Mouse (Mus musculus) bone marrow, adult 2 months (tissue): Measurements from ENCODE around the gene Shc2. TPM values are rescaled to one million over a fixed set of nuclear protein-coding genes. Genes with fewer than 3 reads are reported as not detected.

Experiments
- H3K27ac ChIP-seq: fragments of 200-500 bp; 2 replicates; pipeline ENCODE4 v1.5.1; 2012; ENCODE audit warnings: low read depth, mild to moderate bottlenecking, control low read depth, inconsistent platforms, low read length; ENCODE audit not compliant: control insufficient read depth, poor library complexity, insufficient read depth
- H3K4me1 ChIP-seq: fragments of 200-500 bp; 2 replicates; pipeline ENCODE4 v1.6.1; 2011; ENCODE audit warnings: low read length; ENCODE audit not compliant: control insufficient read depth, insufficient read depth
- H3K4me3 ChIP-seq: fragments of 200-500 bp; replicated peaks from 2 replicates; pipeline ENCODE3; 2011; ENCODE audit warnings: mild to moderate bottlenecking, low read depth, low read length, control low read depth; ENCODE audit not compliant: control insufficient read depth
- CTCF ChIP-seq: fragments of 200-500 bp; IDR thresholded peaks from 2 replicates; pipeline ENCODE4 v1.5.1; 2011; ENCODE audit warnings: low read length, control low read depth; ENCODE audit not compliant: control insufficient read depth, insufficient read depth
- POLR2A ChIP-seq: fragments of 200-500 bp; IDR thresholded peaks from 2 replicates; pipeline ENCODE4 v1.6.1; 2011; ENCODE audit warnings: low read depth, mild to moderate bottlenecking, control low read depth, low read length, borderline replicate concordance; ENCODE audit not compliant: control insufficient read depth
- WGBS: fragments of 180-500 bp; shearing (Covaris S2); methylation state at CpG from one replicate; pipeline ENCODE4 v1.1.7; 2018; 5-methylcytosine and 5-hydroxymethylcytosine counted together
- polyA plus RNA-seq: library from polyadenylated mRNA; stranded (reverse); fragments of >200 nt; gene quantifications from 2 replicates; pipeline ENCODE4 v1.2.4, GENCODE M21; 2011; ENCODE audit warnings: low replicate concordance; ENCODE audit not compliant: missing spikeins, insufficient read depth, insufficient read length

Gene Shc2
- polyA plus RNA-seq, result 1.1 and 2.1 TPM in 2 replicates

- Histone ChIP-seq H3K4me3 (no peak within 1 kb of the TSS), H3K27ac (no peak within 1 kb of the TSS), H3K4me1 (no peaks in the 10 kb centered on the region)
- TF ChIP-seq POLR2A (no peak), CTCF (no peak)
- 2% methylated on average over 116 of the region's 116 CpGs for WGBS
These were observed at the start of gene Shc2 for GRCm38 (mm10) chr10:79637128-79638110. Gene Shc2 (minus strand): TSS chr10:79637918.

DNA sequence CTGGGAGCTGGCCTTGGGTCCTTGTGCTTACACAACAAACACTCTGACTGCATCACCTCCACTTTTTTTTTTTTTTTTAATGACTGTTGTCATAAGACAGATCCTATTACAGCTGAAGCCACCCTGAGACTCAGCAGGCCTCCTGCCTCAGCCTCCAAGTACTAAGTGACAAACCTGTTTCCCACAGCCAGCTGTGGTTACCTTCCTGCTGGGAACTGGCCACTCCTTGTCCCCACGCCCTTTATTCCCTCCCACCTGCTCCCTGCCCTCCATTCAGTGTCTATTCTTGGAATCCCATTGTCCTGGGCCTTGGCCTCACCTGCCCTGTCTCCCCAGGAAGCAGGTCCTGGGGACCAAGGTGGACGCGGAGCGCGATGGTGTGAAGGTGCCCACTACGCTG, 49.8 kb upstream of the Shc2 start:
- Histone ChIP-seq H3K27ac (no peak overlapping the region), H3K4me3 (no peak overlapping the region), H3K4me1 (peaks cover 6% of the 10 kb centered on the region)
- WGBS, result 98% methylated on average over 6 of the region's 6 CpGs
- TF ChIP-seq POLR2A (no peak), CTCF (no peak)

- Histone ChIP-seq H3K4me1 (peaks cover 6% of the 10 kb centered on the region), H3K27ac (no peak overlapping the region), H3K4me3 (no peak overlapping the region)
- TF ChIP-seq POLR2A (no peak), CTCF (no peak)
- 96% methylated on average over 1 of the region's 1 CpGs for WGBS
These were observed 49.0 kb upstream of the Shc2 start for GRCm38 (mm10) chr10:79686691-79687090.

DNA sequence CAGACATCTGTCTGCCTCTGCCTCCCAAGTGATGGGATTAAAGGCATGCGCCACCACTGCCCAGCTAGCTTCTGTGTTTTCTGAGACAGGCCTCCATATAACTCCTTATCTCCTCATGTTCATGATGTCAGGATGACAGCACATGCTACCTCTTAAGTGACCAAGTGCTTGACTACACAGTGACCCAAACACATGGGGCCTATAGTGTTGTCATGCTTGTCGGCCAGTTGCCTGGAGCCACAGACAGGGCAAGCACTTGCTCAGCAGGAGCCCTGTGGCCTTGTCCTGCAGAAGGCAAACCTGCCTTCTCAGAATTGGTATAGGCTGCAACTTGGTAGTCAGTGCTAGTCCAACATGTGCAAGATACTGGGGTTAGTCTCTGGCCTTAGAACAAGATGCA, 48.5 kb upstream of the Shc2 start:
- TF ChIP-seq CTCF, result no peak
- no peak for TF ChIP-seq POLR2A
- Histone ChIP-seq H3K4me3 (no peak overlapping the region), H3K27ac (no peak overlapping the region), H3K4me1 (peaks cover 6% of the 10 kb centered on the region)
- 91% methylated on average over 2 of the region's 2 CpGs for WGBS

DNA sequence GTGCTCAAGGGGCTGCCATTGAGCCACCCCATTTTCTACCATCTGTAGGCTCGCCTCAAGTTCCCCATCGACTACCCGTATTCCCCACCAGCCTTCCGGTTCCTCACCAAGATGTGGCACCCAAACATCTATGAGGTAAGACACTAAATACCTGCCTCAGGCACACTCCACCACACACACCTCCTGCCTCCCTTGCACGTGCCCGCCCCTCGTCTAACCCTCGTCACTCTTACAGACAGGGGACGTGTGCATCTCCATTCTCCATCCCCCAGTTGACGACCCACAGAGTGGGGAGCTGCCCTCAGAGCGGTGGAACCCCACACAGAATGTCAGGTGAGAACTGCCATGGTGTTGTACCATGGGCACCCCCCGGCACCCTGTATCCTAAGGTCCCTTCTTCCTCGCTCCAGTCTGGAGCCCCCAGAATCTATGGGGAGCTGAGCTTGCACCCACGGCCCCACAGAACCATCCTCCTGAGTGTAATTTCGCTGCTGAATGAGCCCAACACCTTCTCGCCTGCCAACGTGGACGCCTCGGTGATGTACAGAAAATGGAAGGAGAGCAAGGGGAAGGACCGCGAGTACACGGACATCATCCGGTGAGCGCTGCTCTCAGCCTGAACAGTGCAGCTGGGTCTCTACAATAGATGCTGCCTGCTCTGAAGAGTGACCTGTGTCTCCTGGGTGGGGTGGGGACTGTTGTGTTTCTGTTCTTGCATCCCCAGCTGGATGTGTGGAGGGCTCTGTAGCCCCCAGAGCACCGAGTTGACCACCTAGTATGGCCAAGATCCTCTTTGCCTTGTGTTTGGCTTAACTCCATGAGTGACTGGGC, 47.3 kb upstream of the Shc2 start:
- Histone ChIP-seq H3K27ac (0 out of 2 replicates have a peak overlapping the region, but pooled peaks have one; percentile 31), H3K4me1 (peaks cover 12% of the 10 kb centered on the region), H3K4me3 (no peak overlapping the region)
- WGBS, result 89% methylated on average over 25 of the region's 25 CpGs
- no peak for TF ChIP-seq CTCF
- no peak for TF ChIP-seq POLR2A

- WGBS, result 57% methylated on average over 6 of the region's 6 CpGs
- 0 out of 2 replicates have a peak overlapping the region, but pooled peaks have one; percentile 31 for H3K27ac ChIP-seq
- no peak for TF ChIP-seq CTCF
- no peak for TF ChIP-seq POLR2A
- peaks cover 12% of the 10 kb centered on the region for H3K4me1 ChIP-seq
- H3K4me3 ChIP-seq, result peak overlapping the region; percentile 18
These were observed 46.3 kb upstream of the Shc2 start for GRCm38 (mm10) chr10:79683726-79684640.

DNA sequence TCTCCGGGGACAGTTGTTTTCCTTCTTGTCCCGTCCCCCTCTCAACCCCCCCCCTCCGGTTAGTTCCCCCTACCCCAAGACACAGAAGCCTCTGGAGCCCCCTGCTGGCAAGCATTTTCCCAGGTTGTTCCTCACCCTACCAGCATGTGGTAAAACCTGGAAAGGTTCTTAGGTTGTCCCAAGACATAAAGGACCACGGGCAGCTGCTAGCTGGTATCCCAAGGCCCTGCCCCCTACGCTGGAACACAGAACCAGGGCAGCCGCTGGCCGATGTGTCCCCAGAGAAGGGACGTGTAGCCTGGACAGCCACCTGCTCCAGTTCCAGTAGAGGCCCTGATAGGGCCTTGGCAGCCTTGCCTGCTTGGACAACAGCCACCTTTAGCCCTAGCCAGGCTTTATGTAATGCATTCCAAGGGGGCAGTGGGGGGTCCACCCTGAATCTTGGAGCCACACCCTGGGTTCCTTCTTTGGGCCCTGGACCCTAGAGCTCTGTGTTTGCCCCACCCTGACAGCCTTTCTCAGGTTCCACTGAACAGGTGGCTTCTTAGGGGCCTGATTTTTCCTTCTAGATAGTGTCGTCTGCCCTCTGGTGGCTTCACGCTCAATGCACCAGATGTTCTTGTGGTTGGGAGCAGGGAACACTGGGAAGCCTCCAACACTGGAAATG, 45.3 kb upstream of the Shc2 start:
- Histone ChIP-seq H3K27ac (0 out of 2 replicates have a peak overlapping the region, but pooled peaks have one; percentile 13), H3K4me1 (peaks cover 12% of the 10 kb centered on the region)
- no peak for TF ChIP-seq POLR2A
- peak; percentile 26; the same call in 1 of the 2 replicates for TF ChIP-seq CTCF

More for the DNA sequence above, 45.3 kb upstream of the Shc2 start:
- 1% methylated on average over 10 of the region's 10 CpGs for WGBS
- peak overlapping the region; percentile 85 for H3K4me3 ChIP-seq
